In the genomic region with DNA sequence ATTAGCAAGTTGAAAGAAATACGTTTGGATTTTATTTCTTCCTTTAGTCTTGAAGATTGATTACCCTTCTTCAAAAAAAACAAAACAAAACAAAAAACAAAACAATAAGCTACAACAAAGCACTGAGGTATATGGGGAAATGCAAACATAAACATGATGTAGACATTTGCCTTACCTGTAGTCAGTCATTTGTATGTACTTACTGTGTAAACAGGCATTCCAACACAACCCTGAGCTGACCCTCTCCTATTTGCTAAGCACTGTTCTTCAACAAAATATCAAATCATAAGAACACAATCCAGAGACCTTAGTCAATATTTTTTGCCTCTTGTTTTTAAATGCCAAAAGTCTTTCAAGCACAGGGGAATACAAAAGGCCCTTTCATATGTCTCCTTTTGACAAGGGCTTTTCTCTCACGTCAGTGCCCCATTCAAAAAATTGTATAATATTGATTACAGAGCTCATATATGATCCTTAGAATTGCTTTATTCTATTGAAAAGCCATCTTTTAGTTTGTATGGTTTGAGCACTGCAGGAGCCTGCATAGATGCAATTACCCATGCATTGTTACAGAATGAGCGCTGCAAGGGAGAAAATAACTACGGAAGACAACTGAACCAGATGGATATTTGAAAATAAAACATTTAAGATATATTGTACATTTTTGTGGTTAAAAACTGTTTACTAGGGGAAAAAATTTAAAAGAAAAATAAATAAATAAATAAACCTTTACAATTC, we compare ENCODE assay signal across 26 mouse cellular contexts.
DNase-seq lines count a peak whose midpoint lies in the region; ATAC-seq and TF ChIP-seq lines count a peak whose summit lies in the region.
"Had no signal": no experiment of that assay in that cellular context is flagged by ENCODE, and none has a peak within 500 bp of the region (broad histone marks: within the 10 kb centered on the region; RNA-seq: fewer than 3 reads in every experiment).

No protein-coding gene starts in this region.

- TF ChIP-seq CTCF in hindbrain, postnatal 0 days (IDR thresholded peaks at IDR 0.05; ENCODE audit: low read depth): no peak

- H3K36me3 ChIP-seq in hindbrain, embryonic 12.5 days: no peaks in the 10 kb centered on the region
- no peaks in the 10 kb centered on the region for H3K36me3 ChIP-seq in hindbrain, postnatal 0 days (ENCODE audit: insufficient read depth, low read length)
- no peaks in the 10 kb centered on the region for H3K36me3 ChIP-seq in neural tube, embryonic 12.5 days
- H3K36me3 ChIP-seq in neural tube, embryonic 15.5 days: no peaks in the 10 kb centered on the region
- no peaks in the 10 kb centered on the region for H3K36me3 ChIP-seq in forebrain, embryonic 15.5 days
- no peaks in the 10 kb centered on the region for H3K36me3 ChIP-seq in midbrain, embryonic 16.5 days (ENCODE audit: control insufficient read depth, insufficient read depth, low read length)
- H3K36me3 ChIP-seq: embryonic facial prominence, embryonic 10.5 days; embryonic facial prominence, embryonic 15.5 days; heart, embryonic 12.5 days; limb, embryonic 13.5 days; lung, embryonic 15.5 days had no signal

- no peak for DNase-seq in hindbrain, postnatal 0 days (ENCODE audit: low spot score)
- no peak for DNase-seq in urinary bladder, postnatal 25 days (ENCODE audit: low spot score)
- DNase-seq: adrenal gland, postnatal 25 days; cerebellum, adult 2 months; gastrocnemius, postnatal 25 days; heart, adult 18-20 months; heart, postnatal 4 days; kidney, adult 18-20 months; kidney, postnatal 36 days; right cerebral cortex, adult 18-20 months; spleen, adult 18-20 months; thymus, adult 18-20 months; thymus, postnatal 25 days had no signal

- no peak overlapping the region for H3K9ac ChIP-seq in hindbrain, embryonic 12.5 days
- no peak overlapping the region for H3K9ac ChIP-seq in hindbrain, postnatal 0 days (replicated peaks; ENCODE audit: low read length)
- H3K9ac ChIP-seq in neural tube, embryonic 12.5 days: no peak overlapping the region
- no peak overlapping the region for H3K9ac ChIP-seq in neural tube, embryonic 15.5 days (replicated peaks)
- H3K9ac ChIP-seq in forebrain, embryonic 15.5 days (replicated peaks): no peak overlapping the region
- H3K9ac ChIP-seq in midbrain, embryonic 16.5 days (ENCODE audit: low read depth, low read length): no peak overlapping the region
- H3K9ac ChIP-seq: embryonic facial prominence, embryonic 15.5 days; heart, embryonic 12.5 days; limb, embryonic 13.5 days; lung, embryonic 15.5 days had no signal

- peaks cover 9% of the 10 kb centered on the region for H3K4me1 ChIP-seq in hindbrain, embryonic 12.5 days
- peaks cover 2% of the 10 kb centered on the region; the same call in 1 of the 2 replicates for H3K4me1 ChIP-seq in hindbrain, postnatal 0 days (ENCODE audit: insufficient read depth, low read length)
- 0 out of 2 replicates have a peak, but pooled peaks cover 5% of the 10 kb centered on the region for H3K4me1 ChIP-seq in neural tube, embryonic 12.5 days
- peaks cover 3% of the 10 kb centered on the region; the same call in 1 of the 2 replicates for H3K4me1 ChIP-seq in neural tube, embryonic 15.5 days
- H3K4me1 ChIP-seq in forebrain, embryonic 15.5 days: peaks cover 14% of the 10 kb centered on the region; the same call in 1 of the 2 replicates
- H3K4me1 ChIP-seq in midbrain, embryonic 16.5 days (ENCODE audit: control insufficient read depth, insufficient read depth, low read length): peaks cover 7% of the 10 kb centered on the region; the same call in 1 of the 2 replicates
- H3K4me1 ChIP-seq: embryonic facial prominence, embryonic 10.5 days; embryonic facial prominence, embryonic 15.5 days; heart, embryonic 12.5 days; limb, embryonic 13.5 days; lung, embryonic 15.5 days had no signal

- ATAC-seq in hindbrain, embryonic 12.5 days (ENCODE audit: low FRiP score): peak; percentile 61; the same call in 1 of the 2 replicates
- ATAC-seq in hindbrain, postnatal 0 days: no peak
- ATAC-seq in neural tube, embryonic 12.5 days (ENCODE audit: low FRiP score, low read depth): 0 out of 2 replicates have a peak, but pooled peaks have one; percentile 54
- no peak for ATAC-seq in neural tube, embryonic 15.5 days (ENCODE audit: low FRiP score)
- peak; percentile 49; the same call in 1 of the 2 replicates for ATAC-seq in forebrain, embryonic 15.5 days (replicated peaks)
- 0 out of 2 replicates have a peak, but pooled peaks have one; percentile 39 for ATAC-seq in midbrain, embryonic 16.5 days
- ATAC-seq: CD4-positive, CD25-positive, alpha-beta regulatory T cell, adult 4 months had no signal

- H3K27me3 ChIP-seq in hindbrain, embryonic 12.5 days: no peaks in the 10 kb centered on the region
- H3K27me3 ChIP-seq in hindbrain, postnatal 0 days (ENCODE audit: insufficient read depth, low read length): no peaks in the 10 kb centered on the region
- no peaks in the 10 kb centered on the region for H3K27me3 ChIP-seq in neural tube, embryonic 12.5 days (replicated peaks)
- H3K27me3 ChIP-seq in neural tube, embryonic 15.5 days (replicated peaks): no peaks in the 10 kb centered on the region
- no peaks in the 10 kb centered on the region for H3K27me3 ChIP-seq in forebrain, embryonic 15.5 days
- H3K27me3 ChIP-seq in midbrain, embryonic 16.5 days (ENCODE audit: control insufficient read depth, insufficient read depth, low read depth, low read length): no peaks in the 10 kb centered on the region
- H3K27me3 ChIP-seq: embryonic facial prominence, embryonic 15.5 days; heart, embryonic 12.5 days; limb, embryonic 13.5 days; lung, embryonic 15.5 days had no signal

- no peaks in the 10 kb centered on the region for H3K9me3 ChIP-seq in hindbrain, embryonic 12.5 days (replicated peaks)
- H3K9me3 ChIP-seq in hindbrain, postnatal 0 days (ENCODE audit: low read length): no peaks in the 10 kb centered on the region
- no peaks in the 10 kb centered on the region for H3K9me3 ChIP-seq in neural tube, embryonic 12.5 days
- no peaks in the 10 kb centered on the region for H3K9me3 ChIP-seq in neural tube, embryonic 15.5 days (replicated peaks)
- H3K9me3 ChIP-seq in forebrain, embryonic 15.5 days: no peaks in the 10 kb centered on the region
- H3K9me3 ChIP-seq in midbrain, embryonic 16.5 days (replicated peaks; ENCODE audit: control insufficient read depth, low read length, poor library complexity, severe bottlenecking): no peaks in the 10 kb centered on the region
- H3K9me3 ChIP-seq: embryonic facial prominence, embryonic 10.5 days; embryonic facial prominence, embryonic 15.5 days; heart, embryonic 12.5 days; limb, embryonic 13.5 days; lung, embryonic 15.5 days had no signal

- no peak overlapping the region for H3K4me2 ChIP-seq in hindbrain, embryonic 12.5 days (replicated peaks)
- H3K4me2 ChIP-seq in hindbrain, postnatal 0 days (ENCODE audit: low read depth, low read length): no peak overlapping the region
- H3K4me2 ChIP-seq in neural tube, embryonic 12.5 days (replicated peaks): no peak overlapping the region
- no peak overlapping the region for H3K4me2 ChIP-seq in neural tube, embryonic 15.5 days
- H3K4me2 ChIP-seq in forebrain, embryonic 15.5 days (replicated peaks): no peak overlapping the region
- no peak overlapping the region for H3K4me2 ChIP-seq in midbrain, embryonic 16.5 days (ENCODE audit: low read length)
- H3K4me2 ChIP-seq: embryonic facial prominence, embryonic 15.5 days; heart, embryonic 12.5 days; limb, embryonic 13.5 days; liver, embryonic 11.5 days; lung, embryonic 15.5 days had no signal

- H3K4me3 ChIP-seq in hindbrain, embryonic 12.5 days: no peak overlapping the region
- H3K4me3 ChIP-seq in hindbrain, postnatal 0 days (ENCODE audit: low read length): no peak overlapping the region
- no peak overlapping the region for H3K4me3 ChIP-seq in neural tube, embryonic 12.5 days
- H3K4me3 ChIP-seq in neural tube, embryonic 15.5 days (replicated peaks): no peak overlapping the region
- H3K4me3 ChIP-seq in forebrain, embryonic 15.5 days: no peak overlapping the region
- no peak overlapping the region for H3K4me3 ChIP-seq in midbrain, embryonic 16.5 days (ENCODE audit: low read depth, low read length)
- H3K4me3 ChIP-seq: embryonic facial prominence, embryonic 10.5 days; embryonic facial prominence, embryonic 15.5 days; heart, embryonic 12.5 days; limb, embryonic 13.5 days; lung, embryonic 15.5 days had no signal

- 42% methylated on average over 4 of the region's 4 CpGs for WGBS in hindbrain, embryonic 12.5 days
- WGBS in hindbrain, postnatal 0 days: 33% methylated on average over 4 of the region's 4 CpGs
- WGBS in neural tube, embryonic 12.5 days: 41% methylated on average over 4 of the region's 4 CpGs
- 39% methylated on average over 4 of the region's 4 CpGs for WGBS in neural tube, embryonic 15.5 days
- 13% methylated on average over 4 of the region's 4 CpGs for WGBS in forebrain, embryonic 15.5 days
- 31% methylated on average over 4 of the region's 4 CpGs for WGBS in midbrain, embryonic 16.5 days

- H3K27ac ChIP-seq in hindbrain, embryonic 12.5 days: no peak overlapping the region
- no peak overlapping the region for H3K27ac ChIP-seq in hindbrain, postnatal 0 days
- no peak overlapping the region for H3K27ac ChIP-seq in neural tube, embryonic 12.5 days
- H3K27ac ChIP-seq in neural tube, embryonic 15.5 days (replicated peaks): no peak overlapping the region
- H3K27ac ChIP-seq in forebrain, embryonic 15.5 days (replicated peaks): no peak overlapping the region
- no peak overlapping the region for H3K27ac ChIP-seq in midbrain, embryonic 16.5 days (ENCODE audit: low read length)
- H3K27ac ChIP-seq: embryonic facial prominence, embryonic 10.5 days; embryonic facial prominence, embryonic 15.5 days; limb, embryonic 13.5 days; lung, embryonic 15.5 days; stomach, postnatal 0 days had no signal

Comparison
In these comparisons a context has a peak if more than half of its experiments do, and no peak if none do; other contexts are left out.
1. ATAC-seq: peak in hindbrain, embryonic 12.5 days (single experiment), neural tube, embryonic 12.5 days (single experiment), forebrain, embryonic 15.5 days (single experiment) and midbrain, embryonic 16.5 days (single experiment); none in hindbrain, postnatal 0 days (single experiment) and neural tube, embryonic 15.5 days (single experiment).